ENCODE assay signal across 1 mouse cellular context in genomic region chr11:53294441-53294840, GRCm38 (mm10).
TF ChIP-seq lines count a peak whose summit lies in the region.

No protein-coding gene starts in this region.

TF ChIP-seq in CH12.LX, 34 proteins besides CTCF, POLR2A, EP300 and RAD21:
- TF ChIP-seq POLR2AphosphoS2 (IDR thresholded peaks at IDR 0.05; ENCODE audit: low read depth, low read length), result 0 out of 2 replicates have a peak, but pooled peaks have one; percentile 19
- no peak for TF ChIP-seq USF2 (conservative IDR thresholded peaks at IDR 0.05; ENCODE audit: low read depth, low read length)
TF ChIP-seq in CH12.LX: peak in this region for 1.
